Mouse (Mus musculus): ENCODE measurements around the gene Vrk3.
"Not testable (repeated sequence)": the region's sequence is repeated elsewhere in the genome, so short reads cannot be mapped to it uniquely, and the experiment has no call there.

Gene Vrk3

DNA sequence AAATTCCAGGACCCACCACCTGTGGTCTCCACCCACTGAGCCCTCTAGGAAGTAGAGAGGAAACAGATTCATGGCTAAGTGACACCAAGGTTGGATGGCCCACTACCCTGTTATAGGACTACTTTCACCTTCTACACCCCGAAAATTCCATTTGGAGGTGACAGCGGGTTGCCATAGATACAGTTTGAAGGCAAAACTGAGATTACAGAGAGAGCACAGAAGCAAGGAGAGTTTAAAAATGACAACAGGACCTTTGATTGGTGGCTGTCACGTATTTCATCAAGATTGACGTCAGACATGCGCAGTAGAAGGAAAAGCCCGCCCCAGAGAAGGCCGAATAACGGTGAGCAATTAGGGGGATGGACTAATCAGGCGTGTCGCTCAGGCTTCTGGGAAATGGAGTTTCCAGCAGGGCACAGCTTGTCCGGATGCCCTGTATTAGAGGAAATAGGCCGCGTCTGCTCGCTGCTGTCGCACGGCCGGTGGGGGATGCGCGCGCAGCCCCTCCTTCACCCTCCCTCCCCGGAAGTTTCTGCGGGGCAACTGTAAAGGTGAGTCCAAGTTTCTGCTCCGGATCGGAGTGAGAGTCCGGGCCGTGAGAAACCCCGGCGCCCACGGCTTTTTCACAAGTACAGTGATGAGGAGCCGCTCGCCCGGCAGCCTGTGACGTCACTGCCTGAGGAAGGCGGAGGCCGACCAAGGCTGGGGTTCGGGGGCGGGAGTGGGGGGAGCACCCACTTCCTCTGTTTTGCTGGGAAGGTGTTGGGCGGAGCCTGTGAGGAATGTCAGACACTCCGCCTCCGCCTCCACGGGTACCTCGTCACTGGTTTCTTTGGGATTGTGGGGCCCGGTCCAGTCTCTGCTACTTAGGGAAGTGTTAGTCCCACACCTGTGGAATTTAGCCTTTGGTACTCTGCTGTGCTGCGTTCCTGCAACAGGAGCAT lies at the start of gene Vrk3:
Vrk3 (plus strand) TSS at position 313 of the 944 bp plus-strand sequence.
- DNase-seq: peak; percentile 99

DNA sequence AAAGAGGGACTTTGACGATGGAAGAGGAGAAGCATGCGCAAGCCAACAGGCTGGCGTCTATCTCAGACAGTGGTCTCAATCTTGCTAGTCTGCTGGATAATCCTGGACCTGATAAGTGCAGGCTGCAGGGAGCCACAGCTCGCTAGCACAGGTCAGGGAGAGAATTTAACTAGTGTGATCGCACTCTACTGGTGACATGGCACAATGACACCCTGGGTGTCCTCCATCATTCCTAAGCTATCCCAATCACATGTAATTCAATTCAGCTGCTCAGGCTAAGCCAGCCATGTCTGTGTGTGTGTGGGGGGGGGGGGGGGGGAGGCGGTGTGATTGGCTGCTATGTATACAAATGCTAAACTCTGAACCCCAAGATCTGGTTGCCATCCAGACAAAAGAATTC lies 46.3 kb upstream of the Vrk3 start:
- DNase-seq: peak; percentile 43

DNA sequence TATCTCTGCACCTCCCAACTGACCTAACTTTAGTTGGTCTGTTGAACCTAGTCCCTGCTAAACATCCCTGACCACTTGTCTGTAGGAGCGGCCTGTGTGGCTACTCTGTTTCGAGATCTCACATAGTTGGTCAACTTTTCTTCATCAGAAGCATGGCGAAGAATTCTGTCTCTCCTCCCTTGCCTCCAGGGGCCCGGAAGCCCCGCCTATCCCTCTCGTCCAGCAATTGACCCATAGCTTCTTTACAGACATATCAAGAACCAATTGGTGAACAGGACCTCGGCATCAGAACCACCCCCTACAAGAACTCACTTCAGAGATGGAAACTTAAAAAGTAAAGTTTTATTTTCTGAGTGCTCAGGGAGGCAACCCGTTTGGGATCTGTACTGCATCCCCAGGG lies 45.2 kb upstream of the Vrk3 start:
- no peak for DNase-seq

DNA sequence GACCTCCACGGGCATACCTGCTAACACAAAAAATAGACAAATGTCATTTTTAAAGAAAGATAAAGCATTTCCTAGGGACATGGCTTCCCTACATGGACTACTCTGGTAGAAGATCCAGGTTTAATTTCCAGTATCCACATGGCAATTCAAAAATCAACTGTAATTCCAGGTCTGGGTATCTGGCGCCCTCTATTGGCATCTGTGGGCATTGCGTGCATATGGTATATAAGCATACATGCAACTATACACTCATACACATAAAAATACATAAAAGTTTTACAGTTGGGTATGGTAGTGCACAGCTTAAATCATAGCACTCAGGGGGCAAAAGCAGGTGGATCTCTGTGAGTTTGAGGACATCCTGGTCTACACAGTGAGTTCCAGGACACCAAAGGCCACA lies 43.9 kb upstream of the Vrk3 start:
- peak; percentile 66 for DNase-seq

DNA sequence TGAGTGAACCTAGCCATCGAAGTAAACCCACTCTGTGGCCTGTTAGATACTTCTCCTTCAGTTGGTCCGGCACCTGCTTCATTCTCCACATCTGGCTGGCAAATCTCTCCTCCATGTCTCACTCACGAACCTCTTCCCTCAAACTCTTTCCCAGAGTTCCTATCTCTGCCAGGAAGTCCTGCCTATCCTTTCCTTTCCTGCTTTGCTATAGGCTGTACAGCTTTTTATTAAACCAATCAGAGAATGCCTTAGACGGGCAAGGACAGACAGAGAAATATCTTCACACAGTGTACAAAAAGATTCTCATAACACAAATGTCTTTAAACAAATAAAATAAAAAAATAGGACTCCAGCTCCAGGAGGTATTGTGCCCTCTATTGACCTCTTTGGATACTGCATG lies 43.1 kb upstream of the Vrk3 start:
- no peak for DNase-seq

DNA sequence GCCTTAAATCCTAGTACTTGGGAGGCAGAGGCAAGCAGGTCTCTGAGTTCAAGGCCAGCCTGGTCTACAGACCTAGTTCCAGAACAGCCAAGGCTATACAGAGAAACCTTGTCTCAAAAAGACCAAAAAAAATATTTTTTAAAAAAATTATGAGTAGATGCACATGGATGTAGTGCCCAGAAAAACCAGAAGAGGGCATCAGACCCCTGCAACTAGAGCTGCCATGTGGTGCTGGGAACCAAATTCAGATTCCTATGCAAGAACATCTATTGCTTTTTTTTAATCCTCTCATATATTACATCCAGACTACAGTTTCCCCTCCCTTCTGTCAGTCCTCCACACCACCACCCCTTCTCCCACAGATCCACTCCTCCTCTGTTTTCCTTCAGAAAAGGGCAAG lies 41.9 kb upstream of the Vrk3 start:
- no peak for DNase-seq

DNA sequence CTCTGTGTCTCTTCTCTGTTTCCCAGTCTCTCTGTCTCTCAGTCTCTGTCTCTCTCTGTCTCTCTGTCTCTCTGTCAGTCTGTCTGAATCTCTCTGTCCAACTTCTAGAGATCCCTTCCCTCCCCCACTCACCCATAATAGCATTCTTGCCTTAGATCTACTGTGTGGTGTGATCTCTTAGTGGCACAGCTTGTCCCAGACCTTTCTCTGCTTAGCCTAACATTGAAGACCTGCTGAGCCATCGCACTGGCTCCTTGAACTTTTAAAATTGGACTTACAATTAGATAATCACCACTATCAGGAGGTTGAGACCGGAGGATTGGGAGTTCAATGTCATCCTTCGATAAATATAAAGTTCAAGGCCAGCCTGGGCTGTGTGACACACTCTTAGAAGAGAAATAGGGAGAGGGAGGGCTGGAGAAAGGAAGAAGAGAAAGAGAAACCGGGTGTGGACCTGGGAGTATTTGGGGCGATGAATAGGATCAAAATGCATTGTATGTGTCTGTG lies 41.0 kb upstream of the Vrk3 start:
- no peak for DNase-seq

DNA sequence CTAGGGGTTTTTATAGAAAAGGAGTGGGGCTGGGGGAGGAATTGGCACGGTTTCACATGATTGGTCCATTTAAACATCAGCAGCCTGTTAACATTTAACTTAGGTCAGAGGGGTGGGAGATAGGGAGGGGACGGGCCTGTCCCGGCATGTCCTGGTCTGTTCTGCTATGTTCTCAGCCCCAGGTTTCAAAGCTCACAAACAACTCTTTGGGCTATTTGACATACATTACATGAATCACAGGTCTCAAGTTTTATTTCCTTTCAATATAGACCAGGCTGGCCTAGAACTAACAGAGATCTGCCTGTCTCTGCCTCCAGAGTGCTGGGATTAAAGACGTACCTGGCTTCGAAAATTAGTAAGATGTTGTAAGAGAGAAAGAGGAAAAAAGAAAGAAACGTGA lies 40.1 kb upstream of the Vrk3 start:
- not testable (repeated sequence) for DNase-seq

DNA sequence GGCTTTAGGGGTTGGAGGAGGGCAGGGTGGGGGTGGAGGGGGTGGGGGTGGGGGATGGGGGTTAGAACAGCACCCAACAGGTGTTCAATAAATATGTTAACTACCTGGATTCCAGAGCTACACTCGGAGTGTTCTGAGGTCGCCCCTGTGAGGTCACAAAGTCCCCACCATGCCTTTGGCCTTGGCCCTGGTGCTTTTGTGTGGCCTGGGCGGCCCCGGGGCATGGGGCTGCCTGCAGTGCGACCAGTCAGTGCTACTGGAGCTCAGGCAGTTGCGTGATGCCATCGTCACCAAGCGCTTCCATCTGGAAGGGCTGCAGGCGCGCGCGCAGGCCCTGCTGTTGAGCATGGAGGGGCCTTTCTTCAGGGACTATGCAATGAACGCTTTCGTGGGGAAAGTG lies 39.6 kb upstream of the Vrk3 start, which contains the start of gene Izumo2:
Izumo2 (plus strand) TSS at position 169 of the 400 bp plus-strand sequence.
- DNase-seq: no peak

DNA sequence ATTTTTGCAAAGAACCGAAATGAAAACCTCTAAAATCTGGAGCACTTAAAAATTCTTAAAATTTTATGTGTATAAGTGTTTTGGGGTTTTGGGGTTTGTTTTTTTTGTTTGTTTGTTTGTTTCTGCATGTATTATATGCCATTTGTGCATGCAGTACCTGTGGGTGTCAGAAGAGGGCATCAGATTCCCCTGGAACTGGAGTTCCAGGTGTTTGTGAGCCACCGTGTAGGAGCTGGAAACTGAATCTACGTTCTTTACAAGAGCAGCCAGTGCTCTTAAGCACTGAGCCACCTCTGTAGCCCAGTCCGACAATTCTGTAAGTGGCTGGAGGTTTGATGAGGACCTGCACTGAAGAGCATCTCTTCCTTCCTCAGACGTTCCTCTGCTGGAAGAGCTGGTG lies 38.3 kb upstream of the Vrk3 start:
- no peak for DNase-seq

DNA sequence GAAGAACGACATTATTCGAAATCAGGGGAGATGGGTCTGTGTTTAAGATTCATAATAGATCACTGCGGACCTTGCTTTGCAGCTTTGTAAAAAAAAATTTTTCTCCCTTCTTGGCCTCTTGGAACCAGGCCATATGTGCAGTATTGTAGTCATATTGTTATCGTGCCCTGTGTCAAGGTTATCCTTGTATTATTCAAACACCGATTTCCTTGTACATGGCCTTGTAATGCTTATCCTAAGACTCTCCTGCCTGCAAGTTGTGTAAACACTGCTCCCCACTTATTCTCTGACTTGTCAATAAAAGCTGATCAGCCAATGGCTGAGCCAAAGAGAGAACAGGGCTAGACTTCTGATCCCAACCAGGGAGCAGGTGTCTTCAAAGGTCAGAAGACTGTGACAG lies 26.2 kb upstream of the Vrk3 start:
- no peak for DNase-seq

DNA sequence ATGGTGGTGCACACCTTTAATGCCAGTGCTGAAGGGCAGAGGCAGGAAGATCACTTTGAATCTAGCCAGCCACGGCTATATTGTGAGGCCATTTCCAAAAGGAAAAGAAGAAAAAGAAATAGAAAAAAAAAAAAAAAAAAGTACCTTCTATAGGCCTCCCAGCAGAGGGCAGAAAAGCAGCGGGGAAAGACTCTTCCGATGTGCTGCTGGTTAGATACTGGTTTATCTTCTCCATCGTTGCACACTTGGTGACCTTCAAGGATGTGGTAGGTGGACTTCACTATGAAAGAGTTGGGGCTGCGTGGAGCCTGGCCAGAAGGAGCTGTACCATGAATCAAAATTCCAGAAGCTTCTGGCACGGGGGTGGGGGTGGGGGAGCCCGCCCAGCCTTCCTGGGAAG lies 23.9 kb upstream of the Vrk3 start:
- DNase-seq: no peak

DNA sequence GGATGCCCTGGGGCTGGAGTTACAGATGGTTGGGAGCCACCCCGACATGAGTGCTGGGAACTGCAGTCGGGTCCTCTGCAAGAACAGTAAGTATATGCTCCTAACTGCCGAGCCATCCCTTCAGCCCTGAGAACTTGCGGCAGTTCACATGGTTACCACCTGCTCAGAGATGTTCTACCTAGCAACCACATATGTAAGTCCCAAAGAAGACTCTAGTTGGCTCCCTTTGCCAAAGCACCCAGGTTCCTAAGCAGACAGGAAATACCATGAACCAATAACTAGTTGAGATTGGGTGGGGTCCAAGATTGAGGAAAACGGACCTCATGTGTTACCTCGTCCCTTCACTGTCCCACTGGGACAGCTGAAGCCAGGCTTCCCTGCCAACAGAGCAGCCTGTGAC lies 21.9 kb upstream of the Vrk3 start:
- no peak for DNase-seq

DNA sequence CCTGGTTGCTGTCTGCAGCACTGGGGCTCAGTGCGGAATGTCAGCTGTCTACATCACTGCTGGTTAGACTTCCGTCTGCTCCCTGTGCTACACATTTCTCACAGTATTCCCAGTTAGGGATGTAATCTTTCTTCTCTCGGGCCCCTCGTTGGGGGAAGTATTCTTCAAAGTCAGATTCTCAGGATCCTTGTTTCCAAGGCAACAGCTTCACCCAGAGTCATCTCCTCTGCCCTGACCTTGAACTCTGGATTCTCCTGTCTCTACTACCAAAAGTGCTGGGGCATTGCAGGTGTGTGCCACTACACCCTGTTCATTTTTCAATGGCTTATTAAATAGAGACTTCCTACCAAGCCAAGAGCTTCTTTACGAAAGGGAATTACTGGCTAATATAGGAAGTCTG lies 21.1 kb upstream of the Vrk3 start:
- DNase-seq: no peak

DNA sequence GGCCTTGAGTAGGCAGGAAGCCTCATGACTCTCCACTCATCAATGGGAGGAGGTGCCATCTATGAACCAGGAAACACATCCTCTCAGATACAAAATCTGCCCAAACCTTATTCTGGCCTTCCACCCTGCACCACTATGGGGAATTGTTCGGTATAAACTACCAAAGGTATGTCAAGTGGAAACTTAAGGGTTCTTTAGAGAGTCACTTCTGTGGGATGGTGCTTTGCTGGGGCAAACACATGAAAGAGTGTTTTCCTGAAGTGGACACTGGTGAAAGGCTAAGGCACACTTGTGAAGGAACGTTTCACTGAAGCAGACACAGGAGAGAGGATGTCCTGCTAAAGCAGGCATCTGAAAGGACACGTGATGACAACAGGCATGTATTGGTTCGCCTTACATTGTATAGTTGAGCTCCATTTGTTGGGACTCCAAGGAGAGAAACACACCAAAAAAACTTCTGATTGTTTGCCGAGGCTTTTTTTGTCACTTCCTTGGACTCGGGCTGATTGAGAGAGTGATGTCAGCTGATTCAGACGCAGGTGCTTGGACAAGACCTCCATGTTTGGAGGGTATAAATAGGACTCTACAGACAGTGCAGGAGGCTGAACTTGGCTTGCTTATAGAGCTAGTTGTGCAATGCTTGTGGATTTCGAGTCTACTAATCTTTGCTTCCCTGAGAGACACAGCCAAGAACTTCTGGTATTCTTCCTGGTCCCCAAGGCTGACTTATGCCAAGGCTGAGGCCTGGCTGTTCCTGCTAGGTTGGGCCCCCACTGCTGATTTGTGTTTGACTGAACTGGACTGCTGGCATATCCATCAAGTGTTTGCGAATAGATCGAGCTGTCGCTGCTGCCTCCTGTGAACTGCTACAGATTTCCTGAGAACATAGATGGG lies 19.9 kb upstream of the Vrk3 start:
- DNase-seq: no peak

DNA sequence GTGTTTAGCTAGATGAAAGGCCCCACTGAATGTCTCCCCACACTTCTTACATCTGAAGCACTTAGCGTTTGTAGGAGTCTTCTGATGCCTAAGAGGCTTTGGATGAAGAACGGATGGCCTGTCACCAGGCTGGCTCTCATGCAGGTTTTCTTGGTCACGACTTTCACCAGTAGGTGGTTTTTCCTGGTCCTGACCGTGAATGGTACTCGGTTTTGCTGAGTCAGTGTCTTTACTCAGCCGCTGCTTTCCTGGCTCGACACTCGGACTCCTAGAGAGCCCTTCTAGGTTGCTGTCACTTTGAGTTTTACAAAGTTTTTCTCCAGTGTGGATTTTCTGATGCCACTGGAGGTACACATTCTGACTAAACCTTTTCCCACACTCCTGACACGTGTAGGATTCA lies 14.5 kb upstream of the Vrk3 start:
- DNase-seq: no peak

DNA sequence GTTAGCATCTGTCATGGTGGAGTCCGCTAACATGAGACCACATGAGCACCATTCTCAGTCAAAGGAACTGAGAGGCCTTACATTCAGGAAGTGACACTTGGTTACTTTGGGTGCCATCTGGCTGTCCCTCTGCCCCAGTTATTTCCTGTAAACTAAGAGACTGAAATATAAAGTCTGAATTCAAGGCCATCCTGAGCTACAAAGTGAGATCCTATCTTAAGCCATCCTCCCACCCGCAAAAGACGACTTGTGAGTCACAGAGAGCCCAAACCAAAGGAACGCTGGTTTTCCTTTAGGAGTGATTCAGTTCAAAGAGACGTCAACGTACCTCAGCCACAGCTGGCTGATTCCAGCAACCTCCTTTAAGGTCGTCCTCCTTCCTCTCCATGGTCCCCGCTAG lies 6.9 kb upstream of the Vrk3 start:
- no peak for DNase-seq

DNA sequence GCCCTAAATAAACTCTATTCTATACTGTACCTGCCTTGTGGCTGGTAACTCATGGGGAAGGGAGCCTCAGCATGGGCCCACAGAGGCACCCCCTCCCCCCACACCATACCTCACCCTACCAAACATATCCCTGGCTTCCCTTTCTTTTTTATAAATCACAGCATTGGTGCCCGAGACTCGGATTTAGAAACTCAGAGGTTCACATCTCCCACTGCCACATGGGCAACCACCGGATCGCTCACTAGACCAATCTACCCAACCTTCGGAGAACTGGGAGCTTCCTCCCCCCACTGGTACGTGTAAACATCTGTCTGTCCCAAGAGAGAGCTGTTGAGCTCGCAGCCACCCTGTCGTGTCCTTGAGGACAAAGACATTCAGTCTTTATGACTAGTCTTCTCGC lies 3.9 kb upstream of the Vrk3 start:
- no peak for DNase-seq

DNA sequence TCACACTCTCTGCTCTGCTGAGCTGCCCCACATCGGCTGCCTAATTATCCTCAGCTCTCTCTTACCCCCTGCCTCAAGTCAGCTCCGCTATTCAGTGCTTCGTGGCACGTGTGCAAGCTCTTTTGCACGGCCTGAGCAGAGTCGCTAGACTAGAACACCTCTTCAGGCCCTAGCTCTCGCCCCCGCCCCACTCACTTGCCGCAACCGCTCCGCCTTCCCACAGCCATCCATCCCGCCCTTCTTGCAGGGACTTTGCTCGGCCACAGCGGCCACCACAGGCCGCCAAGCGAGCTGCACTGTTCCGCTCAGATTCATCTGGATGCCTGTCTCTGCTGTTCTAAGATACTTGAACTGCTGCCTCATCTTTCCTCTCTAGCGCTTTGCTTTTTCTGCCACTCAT lies 3.1 kb upstream of the Vrk3 start:
- DNase-seq: peak; percentile 72

DNA sequence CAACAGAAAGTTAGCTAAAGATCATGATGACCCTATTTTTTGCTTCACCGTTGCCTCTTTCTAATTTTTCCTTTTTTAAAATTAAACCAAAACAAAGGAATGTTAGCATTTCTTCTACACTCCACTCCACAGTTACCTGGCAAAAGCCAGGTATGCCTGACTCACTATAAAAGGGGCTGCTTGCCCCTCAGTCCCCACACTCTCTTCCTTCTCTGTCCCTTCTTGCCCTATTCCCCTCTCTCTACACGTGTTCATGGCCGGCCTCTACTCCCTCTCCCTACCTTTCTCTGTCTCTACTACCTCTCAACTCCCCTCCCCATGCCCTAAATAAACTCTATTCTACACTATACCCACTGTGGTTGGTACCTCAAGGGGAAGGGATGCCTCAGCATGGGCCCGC lies 1.1 kb upstream of the Vrk3 start:
- DNase-seq: no peak

DNA sequence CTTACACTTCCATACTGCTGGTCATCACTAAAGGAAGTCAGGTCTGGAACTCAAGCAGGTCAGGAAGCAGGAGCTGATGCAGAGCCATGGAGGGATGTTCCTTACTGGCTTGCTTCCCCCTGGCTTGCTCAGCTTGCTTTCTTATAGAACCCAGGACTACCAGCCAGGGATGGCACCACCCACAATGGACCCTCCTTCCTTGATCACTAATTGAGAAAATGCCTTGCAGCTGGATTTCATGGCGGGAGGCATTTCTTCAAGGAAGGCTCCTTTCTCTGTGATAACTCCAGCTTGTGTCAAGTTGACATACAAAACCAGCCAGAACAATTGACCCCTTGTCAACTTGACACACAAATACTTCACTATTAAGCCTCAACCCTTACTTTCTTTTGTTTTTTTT lies 2.7 kb downstream of the Vrk3 start, which contains the start of gene Zfp473:
Zfp473 (minus strand) TSS at position 101 of the 400 bp plus-strand sequence.
- DNase-seq: not testable (repeated sequence)

DNA sequence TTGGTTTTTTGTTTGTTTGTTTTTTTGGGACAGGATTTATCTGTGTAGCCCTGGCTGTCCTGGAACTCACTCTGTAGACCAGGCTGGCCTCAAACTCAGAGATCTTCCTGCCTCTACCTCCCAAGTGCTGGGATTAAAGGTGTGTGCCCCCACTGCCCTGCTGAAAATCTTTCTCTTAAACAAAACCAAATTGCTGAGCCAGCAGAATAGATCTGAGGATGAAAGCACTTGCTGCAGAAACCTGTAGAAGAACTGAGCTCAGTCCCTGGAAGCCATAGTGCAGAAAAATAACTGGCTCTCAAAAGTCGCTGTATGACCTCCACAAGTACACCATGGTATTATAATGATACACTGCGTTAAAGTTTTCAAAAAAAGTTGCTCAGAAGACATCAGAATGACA lies 9.0 kb downstream of the Vrk3 start:
- DNase-seq: no peak

DNA sequence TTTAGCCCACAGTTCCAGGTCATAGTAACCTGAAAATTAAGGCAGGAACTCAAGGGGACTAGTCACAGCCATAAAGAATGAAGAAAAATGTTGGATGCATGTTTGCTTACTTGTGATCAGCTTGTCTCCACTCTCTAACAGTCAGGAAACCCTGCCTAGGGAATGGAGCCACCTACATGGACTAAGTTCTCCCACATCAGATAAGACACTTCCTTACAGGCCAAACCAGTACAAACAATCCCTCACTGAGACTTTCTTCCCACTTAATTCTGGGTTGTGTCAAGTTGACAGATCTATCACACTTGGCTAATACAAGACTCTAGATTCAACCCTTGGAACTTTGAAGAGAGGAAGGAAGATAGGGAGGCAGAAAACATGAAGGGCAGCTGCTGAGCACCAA lies 12.2 kb downstream of the Vrk3 start:
- DNase-seq: no peak

DNA sequence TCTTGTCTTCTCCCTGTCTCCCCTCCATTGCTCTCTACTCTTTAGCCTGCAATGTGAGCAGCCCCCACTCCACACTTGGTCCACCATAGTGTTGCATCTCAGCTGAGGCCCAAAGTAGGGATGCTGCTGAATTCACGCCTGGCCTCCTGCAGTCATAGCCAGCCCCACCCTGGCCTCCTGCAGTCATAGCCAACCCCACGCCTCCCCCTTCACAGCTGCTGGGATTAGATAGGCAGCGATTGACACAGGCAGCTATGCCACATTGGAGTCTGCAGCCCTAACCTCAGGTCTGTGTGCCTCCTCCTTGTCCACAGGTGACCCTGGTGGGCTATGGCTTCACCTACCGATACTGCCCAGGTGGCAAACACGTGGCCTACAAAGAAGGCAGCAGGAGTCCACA lies 19.9 kb downstream of the Vrk3 start:
- no peak for DNase-seq

Measured in kidney, adult 9 months (tissue).